Mouse (Mus musculus): ENCODE results near the gene Dlgap1. TPM values are rescaled to one million over a fixed set of nuclear protein-coding genes. Genes with fewer than 3 reads are reported as not detected.

Dlgap1 gene
- polyA plus RNA-seq, 1 experiment from 2014 or later, result 0.22 TPM

GRCm38 (mm10) chr17:70706976-70707818 lies 738.3 kb downstream of the Dlgap1 start:
- TF ChIP-seq EP300 (IDR thresholded peaks at IDR 0.05; ENCODE audit: low read depth), result no peak
- TF ChIP-seq CTCF (IDR thresholded peaks at IDR 0.05; ENCODE audit: low read depth), result peak; percentile 89
- DNase-seq, result peak; percentile 79
- H3K27ac ChIP-seq (ENCODE audit: low read depth), result no peak overlapping the region
- H3K27me3 ChIP-seq (ENCODE audit: insufficient read depth, low read length), result no peaks in the 10 kb centered on the region
- peaks cover 6% of the 10 kb centered on the region for H3K4me1 ChIP-seq (ENCODE audit: insufficient read depth)
- H3K36me3 ChIP-seq (replicated peaks; ENCODE audit: insufficient read depth, low read length), result no peaks in the 10 kb centered on the region
- H3K9me3 ChIP-seq (ENCODE audit: low read length), result no peaks in the 10 kb centered on the region
- ATAC-seq, result peak; percentile 72
- 0 out of 2 replicates have a peak overlapping the region, but pooled peaks have one; percentile 7 for H3K4me2 ChIP-seq (ENCODE audit: low read depth, low read length)
- no peak overlapping the region for H3K4me3 ChIP-seq (ENCODE audit: low read depth, low read length)
- H3K9ac ChIP-seq (replicated peaks), result no peak overlapping the region
- 7% methylated on average over 28 of the region's 28 CpGs for WGBS (ENCODE audit: insufficient replicate concordance)

- Histone ChIP-seq H3K9me3 (ENCODE audit: low read length) (no peaks in the 10 kb centered on the region), H3K4me2 (ENCODE audit: low read depth, low read length) (no peak overlapping the region), H3K4me1 (ENCODE audit: insufficient read depth) (peaks cover 6% of the 10 kb centered on the region), H3K4me3 (ENCODE audit: low read depth, low read length) (no peak overlapping the region), H3K9ac (replicated peaks) (no peak overlapping the region), H3K27me3 (ENCODE audit: insufficient read depth, low read length) (no peaks in the 10 kb centered on the region), H3K36me3 (replicated peaks; ENCODE audit: insufficient read depth, low read length) (no peaks in the 10 kb centered on the region), H3K27ac (ENCODE audit: low read depth) (no peak overlapping the region)
- no peak for TF ChIP-seq EP300 (IDR thresholded peaks at IDR 0.05; ENCODE audit: low read depth)
- no peak for TF ChIP-seq CTCF (IDR thresholded peaks at IDR 0.05; ENCODE audit: low read depth)
- no peak for ATAC-seq
- no peak for DNase-seq
- 34% methylated on average over 6 of the region's 6 CpGs for WGBS (ENCODE audit: insufficient replicate concordance)
Observed at GRCm38 (mm10) chr17:70707819-70708140, 738.9 kb downstream of the Dlgap1 start.

- TF ChIP-seq EP300 (IDR thresholded peaks at IDR 0.05; ENCODE audit: low read depth) (no peak), CTCF (IDR thresholded peaks at IDR 0.05; ENCODE audit: low read depth) (no peak)
- Histone ChIP-seq H3K4me2 (ENCODE audit: low read depth, low read length) (no peak overlapping the region), H3K9me3 (ENCODE audit: low read length) (no peaks in the 10 kb centered on the region), H3K9ac (replicated peaks) (no peak overlapping the region), H3K4me1 (ENCODE audit: insufficient read depth) (peaks cover 6% of the 10 kb centered on the region), H3K27me3 (ENCODE audit: insufficient read depth, low read length) (no peaks in the 10 kb centered on the region), H3K27ac (ENCODE audit: low read depth) (no peak overlapping the region), H3K4me3 (ENCODE audit: low read depth, low read length) (no peak overlapping the region), H3K36me3 (replicated peaks; ENCODE audit: insufficient read depth, low read length) (no peaks in the 10 kb centered on the region)
- 28% methylated on average over 5 of the region's 5 CpGs for WGBS (ENCODE audit: insufficient replicate concordance)
- ATAC-seq (no peak), DNase-seq (no peak)
Observed at GRCm38 (mm10) chr17:70709545-70709944, 740.7 kb downstream of the Dlgap1 start.

GRCm38 (mm10) chr17:70713470-70713869 lies 744.6 kb downstream of the Dlgap1 start:
- 51% methylated on average over 10 of the region's 10 CpGs for WGBS (ENCODE audit: insufficient replicate concordance)
- no peak for ATAC-seq
- Histone ChIP-seq H3K9ac (replicated peaks) (no peak overlapping the region), H3K4me2 (ENCODE audit: low read depth, low read length) (no peak overlapping the region), H3K4me1 (ENCODE audit: insufficient read depth) (no peaks in the 10 kb centered on the region), H3K36me3 (replicated peaks; ENCODE audit: insufficient read depth, low read length) (no peaks in the 10 kb centered on the region), H3K27ac (ENCODE audit: low read depth) (no peak overlapping the region), H3K27me3 (ENCODE audit: insufficient read depth, low read length) (no peaks in the 10 kb centered on the region), H3K9me3 (ENCODE audit: low read length) (no peaks in the 10 kb centered on the region), H3K4me3 (ENCODE audit: low read depth, low read length) (no peak overlapping the region)
- no peak for DNase-seq
- no peak for TF ChIP-seq CTCF (IDR thresholded peaks at IDR 0.05; ENCODE audit: low read depth)
- TF ChIP-seq EP300 (IDR thresholded peaks at IDR 0.05; ENCODE audit: low read depth), result no peak

- H3K9ac ChIP-seq (replicated peaks), result no peak overlapping the region
- no peak overlapping the region for H3K27ac ChIP-seq (ENCODE audit: low read depth)
- no peak for ATAC-seq
- no peak overlapping the region for H3K4me2 ChIP-seq (ENCODE audit: low read depth, low read length)
- TF ChIP-seq EP300 (IDR thresholded peaks at IDR 0.05; ENCODE audit: low read depth) (no peak), CTCF (IDR thresholded peaks at IDR 0.05; ENCODE audit: low read depth) (no peak)
- H3K9me3 ChIP-seq (ENCODE audit: low read length), result no peaks in the 10 kb centered on the region
- H3K4me3 ChIP-seq (ENCODE audit: low read depth, low read length), result no peak overlapping the region
- DNase-seq, result no peak
- no peaks in the 10 kb centered on the region for H3K4me1 ChIP-seq (ENCODE audit: insufficient read depth)
- 72% methylated on average over 11 of the region's 11 CpGs for WGBS (ENCODE audit: insufficient replicate concordance)
- no peaks in the 10 kb centered on the region for H3K27me3 ChIP-seq (ENCODE audit: insufficient read depth, low read length)
- H3K36me3 ChIP-seq (replicated peaks; ENCODE audit: insufficient read depth, low read length), result no peaks in the 10 kb centered on the region
Observed at GRCm38 (mm10) chr17:70719684-70720324, 750.9 kb downstream of the Dlgap1 start.

- no peaks in the 10 kb centered on the region for H3K36me3 ChIP-seq (replicated peaks; ENCODE audit: insufficient read depth, low read length)
- no peaks in the 10 kb centered on the region for H3K9me3 ChIP-seq (ENCODE audit: low read length)
- ATAC-seq (no peak), DNase-seq (no peak)
- no peak overlapping the region for H3K9ac ChIP-seq (replicated peaks)
- H3K4me2 ChIP-seq (ENCODE audit: low read depth, low read length), result no peak overlapping the region
- H3K27me3 ChIP-seq (ENCODE audit: insufficient read depth, low read length), result no peaks in the 10 kb centered on the region
- WGBS (ENCODE audit: insufficient replicate concordance), result 31% methylated on average over 8 of the region's 8 CpGs
- no peak overlapping the region for H3K27ac ChIP-seq (ENCODE audit: low read depth)
- TF ChIP-seq EP300 (IDR thresholded peaks at IDR 0.05; ENCODE audit: low read depth), result no peak
- TF ChIP-seq CTCF (IDR thresholded peaks at IDR 0.05; ENCODE audit: low read depth), result peak; percentile 42
- H3K4me3 ChIP-seq (ENCODE audit: low read depth, low read length), result no peak overlapping the region
- no peaks in the 10 kb centered on the region for H3K4me1 ChIP-seq (ENCODE audit: insufficient read depth)
Observed at GRCm38 (mm10) chr17:70720766-70721165, 751.9 kb downstream of the Dlgap1 start.
